23 mouse cellular contexts compared by ENCODE assay signal in genomic region chr7:139280044-139280443, GRCm38 (mm10). TPM values are rescaled to one million over a fixed set of nuclear protein-coding genes. Genes with fewer than 3 reads are reported as not detected.
DNase-seq lines count a peak whose midpoint lies in the region; ATAC-seq and TF ChIP-seq lines count a peak whose summit lies in the region.
"Had no signal": no experiment of that assay in that cellular context is flagged by ENCODE, and none has a peak within 500 bp of the region (broad histone marks: within the 10 kb centered on the region; RNA-seq: fewer than 3 reads in every experiment).

No protein-coding gene starts in this region.

- no peak for DNase-seq in heart, postnatal 10 days
- DNase-seq in lung, postnatal 10 days = no peak
- peak; percentile 42 for DNase-seq in NIH3T3 (ENCODE audit: low read depth)
- no peak for DNase-seq in liver, postnatal 0 days
- DNase-seq in B cell, adult 2 months = no peak
- DNase-seq: adrenal gland, adult 8-10 months; embryo, embryonic 11 days; gastrocnemius, postnatal 10 days; heart, adult 18-20 months; kidney, adult 11 months; kidney, postnatal 10 days; lung, postnatal 4 days; right cerebral cortex, postnatal 25 days; thymus, postnatal 14 days had no signal

- peaks cover 37% of the 10 kb centered on the region for H3K4me1 ChIP-seq in heart, embryonic 13.5 days
- H3K4me1 ChIP-seq in lung, embryonic 16.5 days (replicated peaks; ENCODE audit: control insufficient read depth, insufficient read depth, low read length) = peaks cover 20% of the 10 kb centered on the region
- peaks cover 64% of the 10 kb centered on the region for H3K4me1 ChIP-seq in embryonic facial prominence, embryonic 13.5 days
- peaks cover 29% of the 10 kb centered on the region for H3K4me1 ChIP-seq in liver, postnatal 0 days (ENCODE audit: insufficient read depth)

- intact Hi-C loops in heart, postnatal 10 days (cut with DNase I) = no loop called here

- TF ChIP-seq EP300 in liver, postnatal 0 days (IDR thresholded peaks at IDR 0.05; ENCODE audit: low read depth) = no peak

- no peak for TF ChIP-seq CTCF in liver, postnatal 0 days (IDR thresholded peaks at IDR 0.05; ENCODE audit: low read depth)

- H3K4me2 ChIP-seq in heart, embryonic 13.5 days = no peak overlapping the region
- H3K4me2 ChIP-seq in lung, embryonic 16.5 days (ENCODE audit: low read depth, low read length) = no peak overlapping the region
- no peak overlapping the region for H3K4me2 ChIP-seq in embryonic facial prominence, embryonic 13.5 days
- H3K4me2 ChIP-seq in liver, postnatal 0 days (ENCODE audit: low read depth, low read length) = no peak overlapping the region
- H3K4me2 ChIP-seq: forebrain, embryonic 13.5 days; hindbrain, embryonic 15.5 days; limb, embryonic 13.5 days; midbrain, embryonic 12.5 days had no signal

- no peak overlapping the region for H3K9ac ChIP-seq in heart, embryonic 13.5 days
- H3K9ac ChIP-seq in lung, embryonic 16.5 days (ENCODE audit: low read length) = no peak overlapping the region
- no peak overlapping the region for H3K9ac ChIP-seq in embryonic facial prominence, embryonic 13.5 days
- no peak overlapping the region for H3K9ac ChIP-seq in liver, postnatal 0 days (replicated peaks)
- H3K9ac ChIP-seq: hindbrain, embryonic 15.5 days; limb, embryonic 13.5 days; liver, embryonic 14.5 days; midbrain, embryonic 12.5 days had no signal

- no peaks in the 10 kb centered on the region for H3K27me3 ChIP-seq in heart, embryonic 13.5 days (replicated peaks)
- H3K27me3 ChIP-seq in lung, embryonic 16.5 days (ENCODE audit: control insufficient read depth, insufficient read depth, low read depth, low read length) = no peaks in the 10 kb centered on the region
- H3K27me3 ChIP-seq in embryonic facial prominence, embryonic 13.5 days = no peaks in the 10 kb centered on the region
- no peaks in the 10 kb centered on the region for H3K27me3 ChIP-seq in liver, postnatal 0 days (ENCODE audit: insufficient read depth, low read length)
- H3K27me3 ChIP-seq: forebrain, embryonic 13.5 days; hindbrain, embryonic 15.5 days; limb, embryonic 13.5 days; midbrain, embryonic 12.5 days; Patski had no signal

- no peak for ATAC-seq in heart, embryonic 13.5 days (ENCODE audit: extremely low read depth, insufficient number of reproducible peaks, low FRiP score, low TSS enrichment)
- 0 out of 2 replicates have a peak, but pooled peaks have one; percentile 5 for ATAC-seq in lung, embryonic 16.5 days (ENCODE audit: low read depth)
- no peak for ATAC-seq in embryonic facial prominence, embryonic 13.5 days (ENCODE audit: insufficient number of reproducible peaks, insufficient read depth, low FRiP score, low TSS enrichment, low read depth)
- no peak for ATAC-seq in liver, postnatal 0 days
- ATAC-seq: forebrain, embryonic 13.5 days; Patski had no signal

- no peaks in the 10 kb centered on the region for H3K36me3 ChIP-seq in heart, embryonic 13.5 days
- H3K36me3 ChIP-seq in lung, embryonic 16.5 days (ENCODE audit: control insufficient read depth, insufficient read depth, low read length) = no peaks in the 10 kb centered on the region
- H3K36me3 ChIP-seq in embryonic facial prominence, embryonic 13.5 days = no peaks in the 10 kb centered on the region
- H3K36me3 ChIP-seq in liver, postnatal 0 days (replicated peaks; ENCODE audit: insufficient read depth, low read length) = no peaks in the 10 kb centered on the region
- H3K36me3 ChIP-seq: hindbrain, embryonic 15.5 days; limb, embryonic 13.5 days; midbrain, embryonic 12.5 days had no signal

- WGBS in heart, embryonic 13.5 days = 45% methylated on average over 1 of the region's 1 CpGs
- 34% methylated on average over 1 of the region's 1 CpGs for WGBS in lung, embryonic 16.5 days
- whole genome bisulfite sequencing in embryonic facial prominence, embryonic 13.5 days = 71% methylated on average over 1 of the region's 1 CpGs
- WGBS in liver, postnatal 0 days (ENCODE audit: insufficient replicate concordance) = 65% methylated on average over 1 of the region's 1 CpGs

- H3K4me3 ChIP-seq in heart, embryonic 13.5 days = no peak overlapping the region
- H3K4me3 ChIP-seq in lung, embryonic 16.5 days (ENCODE audit: low read length) = no peak overlapping the region
- no peak overlapping the region for H3K4me3 ChIP-seq in embryonic facial prominence, embryonic 13.5 days
- H3K4me3 ChIP-seq in liver, postnatal 0 days (ENCODE audit: low read depth, low read length) = no peak overlapping the region
- H3K4me3 ChIP-seq: forebrain, embryonic 13.5 days; hindbrain, embryonic 15.5 days; limb, embryonic 13.5 days; midbrain, embryonic 12.5 days had no signal

- 0 out of 2 replicates have a peak overlapping the region, but pooled peaks have one; percentile 28 for H3K27ac ChIP-seq in heart, embryonic 13.5 days (replicated peaks)
- no peak overlapping the region for H3K27ac ChIP-seq in lung, embryonic 16.5 days (ENCODE audit: low read length)
- peak overlapping the region; percentile 9; the same call in 1 of the 2 replicates for H3K27ac ChIP-seq in embryonic facial prominence, embryonic 13.5 days
- no peak overlapping the region for H3K27ac ChIP-seq in liver, postnatal 0 days (ENCODE audit: low read depth)
- H3K27ac ChIP-seq: hindbrain, embryonic 15.5 days; limb, embryonic 13.5 days; liver, embryonic 14.5 days had no signal

- H3K9me3 ChIP-seq in heart, embryonic 13.5 days = no peaks in the 10 kb centered on the region
- H3K9me3 ChIP-seq in lung, embryonic 16.5 days (ENCODE audit: control insufficient read depth, low read length) = no peaks in the 10 kb centered on the region
- no peaks in the 10 kb centered on the region for H3K9me3 ChIP-seq in embryonic facial prominence, embryonic 13.5 days
- H3K9me3 ChIP-seq in liver, postnatal 0 days (ENCODE audit: low read length) = no peaks in the 10 kb centered on the region
- H3K9me3 ChIP-seq: forebrain, embryonic 13.5 days; hindbrain, embryonic 15.5 days; limb, embryonic 13.5 days; midbrain, embryonic 12.5 days had no signal

RNA-seq across cellular contexts. Expression of gene Pwwp2b, which starts 31.8 kb away (rescaled TPM):
- 7.3 and 8.0 TPM in 2 replicates for polyA plus RNA-seq in heart, embryonic 13.5 days (2015; fragmentation: Nextera tagmentation; extraction: Ambion mirVana)
- 1 to 10 TPM; 8.1 to 9.8 TPM for total RNA-seq in heart, postnatal 10 days (2021)
- 14.8 and 16.8 TPM in 2 replicates for polyA plus RNA-seq in lung, embryonic 16.5 days (2015; fragmentation: Nextera tagmentation; extraction: Ambion mirVana)
- 13.7 and 16.0 TPM in 2 replicates for polyA plus RNA-seq in embryonic facial prominence, embryonic 13.5 days (2015; fragmentation: Nextera tagmentation; extraction: Ambion mirVana)
- 1.3 and 1.5 TPM in 2 replicates for polyA plus RNA-seq in liver, postnatal 0 days (2015; fragmentation: Nextera tagmentation; extraction: Ambion mirVana)

Comparison
In these comparisons a context has a peak if more than half of its experiments do, and no peak if none do; other contexts are left out.
1. H3K27ac ChIP-seq: peak in heart, embryonic 13.5 days (single experiment) and embryonic facial prominence, embryonic 13.5 days (single experiment); none in lung, embryonic 16.5 days (single experiment) and liver, postnatal 0 days (single experiment).